Mouse (Mus musculus): ENCODE results near the gene Trmt5. TPM values are rescaled to one million over a fixed set of nuclear protein-coding genes. Genes with fewer than 3 reads are reported as not detected.

The Trmt5 gene
- polyA plus RNA-seq, 1 experiment: not detected

DNA sequence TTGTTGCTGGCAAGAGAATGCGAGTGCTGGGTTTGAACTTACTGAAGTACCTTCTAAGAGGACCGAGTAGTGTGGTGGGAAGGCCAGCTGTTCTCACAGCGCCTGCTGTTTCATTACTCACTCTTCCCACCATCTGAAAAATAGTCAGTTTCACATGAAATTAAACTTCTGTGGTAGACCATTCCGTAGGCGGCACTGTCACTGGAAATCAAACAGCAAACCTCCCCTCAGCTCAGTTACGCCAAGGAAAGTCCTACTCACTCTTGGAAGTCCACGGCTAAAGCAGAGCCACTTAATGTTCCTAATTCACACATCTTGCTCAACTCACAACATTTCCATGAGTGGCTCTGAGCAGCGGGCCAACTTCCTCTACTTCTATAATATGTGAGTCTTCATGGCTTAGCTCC, 37.7 kb upstream of the Trmt5 start:
- no peak for TF ChIP-seq POLR2A (IDR thresholded peaks at IDR 0.05; ENCODE audit: insufficient read depth, low read depth, low read length)
- no peak for TF ChIP-seq CTCF (IDR thresholded peaks at IDR 0.05; ENCODE audit: insufficient read depth, low read depth, low read length)
- H3K4me3 ChIP-seq (ENCODE audit: insufficient read depth, low read depth, low read length): no peak overlapping the region
- peaks cover 2% of the 10 kb centered on the region for H3K4me1 ChIP-seq (ENCODE audit: control insufficient read depth, insufficient read depth, low read length)
- WGBS: 55% methylated on average over 8 of the region's 8 CpGs
- H3K27ac ChIP-seq (ENCODE audit: insufficient read depth, low read depth, low read length): peak overlapping the region; percentile 71

DNA sequence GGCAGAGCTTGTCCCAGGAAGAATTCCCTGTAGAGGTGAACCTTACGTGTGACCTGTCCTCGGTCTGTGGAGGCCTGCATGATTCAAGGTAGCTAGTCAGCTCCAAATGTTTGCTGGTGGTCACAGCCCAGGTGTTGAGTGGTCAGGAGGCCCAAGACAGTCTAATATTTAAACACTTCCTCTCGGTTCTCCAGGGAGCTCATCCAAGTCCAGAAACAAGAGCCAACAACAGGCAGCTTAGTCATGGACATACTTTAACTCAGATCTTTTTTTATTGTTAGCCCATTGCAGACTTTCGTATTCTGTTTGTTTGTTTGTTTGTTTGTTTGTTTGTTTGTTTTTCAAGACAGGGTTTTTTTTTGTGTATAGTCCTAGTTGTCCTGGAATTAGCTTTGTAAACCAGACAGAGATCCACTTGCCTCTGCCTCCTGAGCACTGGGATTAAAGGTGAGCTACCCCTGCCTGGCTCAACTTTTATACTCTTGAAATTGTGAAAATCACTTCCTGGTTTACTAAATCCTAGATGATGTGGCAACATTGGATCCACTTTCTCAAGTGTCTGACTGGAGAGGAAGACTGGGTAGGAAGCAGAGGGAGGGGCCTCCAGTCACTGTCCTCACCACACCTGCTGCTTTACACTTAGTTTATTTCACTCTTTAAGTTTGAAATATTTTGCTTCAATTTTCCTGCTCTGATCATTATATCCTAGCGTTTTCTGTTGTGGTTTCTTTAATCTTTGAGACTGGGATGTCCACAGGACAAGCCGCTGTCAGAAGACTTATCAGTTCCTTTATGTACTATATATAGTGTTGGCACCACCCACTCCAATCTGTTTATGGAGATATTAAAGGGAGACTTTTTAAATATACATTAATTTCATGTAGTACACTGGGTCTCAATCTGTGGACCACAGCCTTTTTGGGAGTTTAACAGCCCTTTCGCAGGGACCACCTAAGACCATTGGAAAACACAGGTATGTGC, 31.5 kb upstream of the Trmt5 start:
- no peak for TF ChIP-seq POLR2A (IDR thresholded peaks at IDR 0.05; ENCODE audit: insufficient read depth, low read depth, low read length)
- WGBS: 92% methylated on average over 7 of the region's 7 CpGs
- no peaks in the 10 kb centered on the region for H3K4me1 ChIP-seq (ENCODE audit: control insufficient read depth, insufficient read depth, low read length)
- no peak overlapping the region for H3K27ac ChIP-seq (ENCODE audit: insufficient read depth, low read depth, low read length)
- no peak overlapping the region for H3K4me3 ChIP-seq (ENCODE audit: insufficient read depth, low read depth, low read length)

DNA sequence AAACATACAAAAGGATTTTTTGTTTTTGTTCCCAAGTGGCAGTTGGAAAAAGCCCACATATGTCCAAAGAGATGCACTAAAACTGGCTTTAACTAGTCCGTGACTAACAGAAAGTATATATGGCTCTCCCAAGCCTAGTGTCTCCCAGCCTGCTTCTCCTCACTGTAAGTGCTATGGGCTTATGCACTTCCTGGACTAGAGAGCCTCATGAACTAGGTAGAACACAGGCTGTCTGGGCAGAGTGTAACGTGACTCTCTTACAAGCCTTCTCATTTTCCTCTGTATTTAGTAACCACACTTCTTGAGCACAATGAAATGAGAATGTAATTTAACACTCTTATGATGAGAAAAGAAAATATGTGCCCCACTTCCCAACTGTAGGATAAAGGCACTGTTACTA, 22.2 kb upstream of the Trmt5 start:
- 87% methylated on average over 2 of the region's 2 CpGs for WGBS
- H3K4me3 ChIP-seq (ENCODE audit: insufficient read depth, low read depth, low read length): no peak overlapping the region
- H3K27ac ChIP-seq (ENCODE audit: insufficient read depth, low read depth, low read length): no peak overlapping the region
- H3K4me1 ChIP-seq (ENCODE audit: control insufficient read depth, insufficient read depth, low read length): no peaks in the 10 kb centered on the region
- no peak for TF ChIP-seq CTCF (IDR thresholded peaks at IDR 0.05; ENCODE audit: insufficient read depth, low read depth, low read length)
- TF ChIP-seq POLR2A (IDR thresholded peaks at IDR 0.05; ENCODE audit: insufficient read depth, low read depth, low read length): no peak

DNA sequence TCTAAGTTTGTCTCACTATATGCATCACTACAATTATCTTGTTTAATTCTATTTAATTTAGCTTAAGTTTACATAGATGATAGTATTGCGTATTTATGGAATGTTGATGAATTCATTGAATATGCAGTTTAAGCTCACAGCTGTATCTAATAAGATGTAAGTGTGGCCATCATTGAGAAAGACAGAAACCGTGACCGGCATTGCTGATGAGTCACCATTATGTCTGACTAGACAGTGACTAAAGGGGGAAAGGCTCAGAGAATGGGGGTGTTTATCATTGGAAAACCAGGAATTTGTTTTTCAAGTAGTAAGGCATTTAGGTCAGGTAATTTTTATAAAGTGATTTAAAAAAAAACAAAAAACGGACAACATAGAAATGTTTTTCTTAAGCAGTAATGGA, 21.2 kb upstream of the Trmt5 start:
- TF ChIP-seq CTCF (IDR thresholded peaks at IDR 0.05; ENCODE audit: insufficient read depth, low read depth, low read length) (no peak), POLR2A (IDR thresholded peaks at IDR 0.05; ENCODE audit: insufficient read depth, low read depth, low read length) (no peak)
- no peak overlapping the region for H3K4me3 ChIP-seq (ENCODE audit: insufficient read depth, low read depth, low read length)
- no peaks in the 10 kb centered on the region for H3K4me1 ChIP-seq (ENCODE audit: control insufficient read depth, insufficient read depth, low read length)
- H3K27ac ChIP-seq (ENCODE audit: insufficient read depth, low read depth, low read length): no peak overlapping the region
- WGBS: 55% methylated on average over 4 of the region's 4 CpGs

DNA sequence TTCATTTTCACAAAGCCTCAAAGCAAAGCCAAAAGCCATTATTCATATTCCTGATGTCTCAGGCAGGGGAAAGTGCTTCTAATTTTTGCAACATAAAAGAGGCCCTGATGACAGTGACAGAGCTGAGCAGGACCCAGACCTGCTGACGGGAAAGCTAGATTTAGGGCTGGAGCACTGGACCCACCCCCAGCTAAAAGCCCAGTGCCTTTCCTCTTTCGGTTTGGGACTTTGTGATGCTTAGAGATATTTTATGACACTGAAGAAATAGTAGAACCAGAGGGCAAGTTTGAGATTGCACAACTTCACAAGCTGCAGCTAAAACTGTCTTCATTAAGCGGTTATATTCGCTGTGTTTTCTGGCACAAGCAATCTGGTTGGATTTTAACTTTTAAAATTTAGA, 18.1 kb upstream of the Trmt5 start:
- no peak overlapping the region for H3K27ac ChIP-seq (ENCODE audit: insufficient read depth, low read depth, low read length)
- H3K4me3 ChIP-seq (ENCODE audit: insufficient read depth, low read depth, low read length): no peak overlapping the region
- H3K4me1 ChIP-seq (ENCODE audit: control insufficient read depth, insufficient read depth, low read length): no peaks in the 10 kb centered on the region
- TF ChIP-seq POLR2A (IDR thresholded peaks at IDR 0.05; ENCODE audit: insufficient read depth, low read depth, low read length) (no peak), CTCF (IDR thresholded peaks at IDR 0.05; ENCODE audit: insufficient read depth, low read depth, low read length) (no peak)
- WGBS: 88% methylated on average over 4 of the region's 4 CpGs

DNA sequence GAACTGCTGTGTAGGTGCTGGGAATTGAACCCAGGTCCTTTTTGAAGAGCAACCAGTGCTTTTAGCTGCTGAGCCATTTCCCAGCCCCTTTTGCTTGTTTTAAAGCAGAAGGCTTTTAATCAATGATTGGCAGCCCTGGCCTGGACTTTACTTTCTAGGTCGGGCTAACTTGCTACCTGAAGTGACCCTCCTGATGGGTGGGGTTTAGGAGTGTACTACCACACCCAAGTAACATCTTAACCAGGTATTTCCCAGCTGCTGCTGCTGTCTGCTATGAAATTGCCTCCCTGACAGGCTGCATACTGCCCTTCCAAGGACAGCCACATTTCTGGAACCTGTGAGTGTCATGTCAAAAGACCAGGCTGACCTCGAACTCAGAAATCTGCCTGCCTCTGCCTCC, 14.0 kb upstream of the Trmt5 start:
- TF ChIP-seq POLR2A (IDR thresholded peaks at IDR 0.05; ENCODE audit: insufficient read depth, low read depth, low read length) (no peak), CTCF (IDR thresholded peaks at IDR 0.05; ENCODE audit: insufficient read depth, low read depth, low read length) (no peak)
- H3K4me1 ChIP-seq (ENCODE audit: control insufficient read depth, insufficient read depth, low read length): no peaks in the 10 kb centered on the region
- no peak overlapping the region for H3K27ac ChIP-seq (ENCODE audit: insufficient read depth, low read depth, low read length)
- WGBS: 93% methylated on average over 2 of the region's 2 CpGs
- no peak overlapping the region for H3K4me3 ChIP-seq (ENCODE audit: insufficient read depth, low read depth, low read length)

DNA sequence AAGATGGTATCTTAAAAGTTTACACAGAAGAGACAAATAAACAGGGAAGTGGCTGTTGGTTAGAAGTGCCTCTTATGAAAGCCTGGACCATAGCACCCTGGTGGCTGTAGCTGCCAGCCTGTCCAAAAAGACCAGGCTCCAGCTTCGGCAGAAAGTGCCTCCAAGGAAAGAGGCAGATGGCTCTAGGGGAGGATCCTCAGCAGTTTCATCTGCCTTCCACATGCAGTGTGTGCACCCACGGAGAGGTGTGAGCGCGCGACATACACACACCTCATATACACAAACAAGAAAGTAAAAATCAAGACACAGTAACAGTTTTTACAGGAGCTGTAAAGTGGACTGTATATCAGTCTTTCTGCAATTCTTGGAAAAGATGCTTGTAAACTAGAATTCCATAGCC, 12.1 kb upstream of the Trmt5 start:
- H3K4me3 ChIP-seq (ENCODE audit: insufficient read depth, low read depth, low read length): no peak overlapping the region
- no peak overlapping the region for H3K27ac ChIP-seq (ENCODE audit: insufficient read depth, low read depth, low read length)
- no peaks in the 10 kb centered on the region for H3K4me1 ChIP-seq (ENCODE audit: control insufficient read depth, insufficient read depth, low read length)
- TF ChIP-seq CTCF (IDR thresholded peaks at IDR 0.05; ENCODE audit: insufficient read depth, low read depth, low read length) (no peak), POLR2A (IDR thresholded peaks at IDR 0.05; ENCODE audit: insufficient read depth, low read depth, low read length) (no peak)
- 84% methylated on average over 5 of the region's 5 CpGs for WGBS

DNA sequence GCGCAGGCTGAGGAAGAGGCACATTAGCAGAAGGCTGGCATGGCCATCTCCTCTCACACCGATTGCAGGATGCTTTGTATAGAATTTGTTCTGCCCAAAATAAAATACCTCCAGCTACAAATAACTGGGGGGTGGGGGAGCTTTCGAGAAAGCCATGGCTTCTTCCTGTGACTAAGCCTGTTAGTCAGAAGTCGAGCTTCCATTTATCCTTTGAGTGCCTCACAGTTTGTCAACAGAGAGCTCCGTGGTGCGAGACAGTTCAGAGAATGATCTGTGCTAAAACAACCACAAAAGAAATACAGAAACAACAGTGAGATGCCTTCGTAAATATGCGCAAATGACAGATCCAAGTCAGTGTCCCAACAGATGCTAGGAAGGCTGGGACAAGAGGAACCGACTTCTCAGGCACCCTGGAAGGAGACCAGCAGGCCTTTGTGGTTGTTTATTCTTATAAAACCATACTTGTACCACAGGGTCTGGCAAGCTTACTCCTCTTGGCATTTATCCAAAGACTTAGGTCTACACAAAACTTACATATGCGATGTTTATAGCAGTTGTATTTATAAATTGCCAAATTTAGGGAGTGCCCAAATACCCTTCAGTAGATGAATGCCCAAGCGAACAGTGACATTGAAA, 9.1 kb upstream of the Trmt5 start:
- 61% methylated on average over 11 of the region's 11 CpGs for WGBS

DNA sequence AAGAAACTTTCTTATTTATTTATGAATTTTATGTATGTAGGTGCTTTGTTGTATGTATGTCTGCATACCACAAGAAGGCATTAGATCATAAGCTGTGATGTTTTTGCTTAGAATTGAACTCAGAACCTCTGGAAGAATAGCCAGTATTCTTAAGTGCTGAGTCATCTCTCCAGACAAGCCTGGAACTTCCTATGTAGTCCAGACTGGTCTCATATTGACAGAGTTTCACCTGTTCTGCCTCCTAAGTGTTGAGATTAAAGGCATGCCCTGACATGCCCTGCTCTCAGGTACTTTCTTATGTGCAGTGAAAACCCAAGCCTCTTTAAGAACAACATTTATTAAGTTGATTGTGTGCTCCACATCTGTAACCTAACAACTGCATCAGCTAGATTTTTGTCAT, 8.4 kb upstream of the Trmt5 start:
- no peak overlapping the region for H3K27ac ChIP-seq (ENCODE audit: insufficient read depth, low read depth, low read length)
- TF ChIP-seq CTCF (IDR thresholded peaks at IDR 0.05; ENCODE audit: insufficient read depth, low read depth, low read length) (no peak), POLR2A (IDR thresholded peaks at IDR 0.05; ENCODE audit: insufficient read depth, low read depth, low read length) (no peak)
- no peak overlapping the region for H3K4me3 ChIP-seq (ENCODE audit: insufficient read depth, low read depth, low read length)
- no peaks in the 10 kb centered on the region for H3K4me1 ChIP-seq (ENCODE audit: control insufficient read depth, insufficient read depth, low read length)

More for the DNA sequence above, 9.1 kb upstream of the Trmt5 start:
- no peak overlapping the region for H3K27ac ChIP-seq (ENCODE audit: insufficient read depth, low read depth, low read length)
- no peaks in the 10 kb centered on the region for H3K4me1 ChIP-seq (ENCODE audit: control insufficient read depth, insufficient read depth, low read length)
- no peak for TF ChIP-seq POLR2A (IDR thresholded peaks at IDR 0.05; ENCODE audit: insufficient read depth, low read depth, low read length)
- no peak for TF ChIP-seq CTCF (IDR thresholded peaks at IDR 0.05; ENCODE audit: insufficient read depth, low read depth, low read length)
- no peak overlapping the region for H3K4me3 ChIP-seq (ENCODE audit: insufficient read depth, low read depth, low read length)

Measured in olfactory bulb, adult 2 months (tissue).